Comparison of ENCODE assay signal across 10 mouse cellular contexts in genomic region chr17:87826909-87827308, GRCm38 (mm10). TPM values are rescaled to one million over a fixed set of nuclear protein-coding genes. Genes with fewer than 3 reads are reported as not detected.
DNase-seq lines count a peak whose midpoint lies in the region; ATAC-seq and TF ChIP-seq lines count a peak whose summit lies in the region.
"Had no signal": no experiment of that assay in that cellular context is flagged by ENCODE, and none has a peak within 500 bp of the region (broad histone marks: within the 10 kb centered on the region; RNA-seq: fewer than 3 reads in every experiment).

No protein-coding gene starts in this region.

- H3K4me3 ChIP-seq in kidney, postnatal 0 days (replicated peaks; ENCODE audit: low read depth, low read length), result no peak overlapping the region
- no peak overlapping the region for H3K4me3 ChIP-seq in hindbrain, embryonic 14.5 days (replicated peaks; ENCODE audit: low read length)
- no peak overlapping the region for H3K4me3 ChIP-seq in intestine, postnatal 0 days (ENCODE audit: low read depth, low read length)
- H3K4me3 ChIP-seq: limb, embryonic 13.5 days had no signal

- H3K27me3 ChIP-seq in kidney, postnatal 0 days (ENCODE audit: insufficient read depth, low read length), result no peaks in the 10 kb centered on the region
- H3K27me3 ChIP-seq in hindbrain, embryonic 14.5 days (ENCODE audit: control insufficient read depth, insufficient read depth, low read length), result peaks cover 2% of the 10 kb centered on the region; the same call in 1 of the 2 replicates
- H3K27me3 ChIP-seq in intestine, postnatal 0 days (replicated peaks; ENCODE audit: control insufficient read depth, insufficient read depth, low read length), result 0 out of 2 replicates have a peak, but pooled peaks cover 3% of the 10 kb centered on the region

- no peaks in the 10 kb centered on the region for H3K9me3 ChIP-seq in kidney, postnatal 0 days (replicated peaks; ENCODE audit: low read length)
- no peaks in the 10 kb centered on the region for H3K9me3 ChIP-seq in hindbrain, embryonic 14.5 days (ENCODE audit: control insufficient read depth, low read length)
- H3K9me3 ChIP-seq in intestine, postnatal 0 days (ENCODE audit: control insufficient read depth), result no peaks in the 10 kb centered on the region
- H3K9me3 ChIP-seq: limb, embryonic 13.5 days had no signal

- no peak overlapping the region for H3K27ac ChIP-seq in kidney, postnatal 0 days
- no peak overlapping the region for H3K27ac ChIP-seq in hindbrain, embryonic 14.5 days
- H3K27ac ChIP-seq in intestine, postnatal 0 days (ENCODE audit: low read depth, low read length), result no peak overlapping the region
- H3K27ac ChIP-seq: limb, embryonic 13.5 days; macrophage had no signal

- TF ChIP-seq CTCF in kidney, postnatal 0 days (IDR thresholded peaks at IDR 0.05; ENCODE audit: low read depth), result no peak
- TF ChIP-seq CTCF in intestine, postnatal 0 days (IDR thresholded peaks at IDR 0.05; ENCODE audit: low read depth), result no peak

- 0 out of 2 replicates have a peak, but pooled peaks cover 4% of the 10 kb centered on the region for H3K4me1 ChIP-seq in kidney, postnatal 0 days (replicated peaks; ENCODE audit: insufficient read depth, low read length)
- peaks cover 8% of the 10 kb centered on the region; the same call in 1 of the 2 replicates for H3K4me1 ChIP-seq in hindbrain, embryonic 14.5 days (replicated peaks; ENCODE audit: control insufficient read depth, insufficient read depth, low read length)
- H3K4me1 ChIP-seq in intestine, postnatal 0 days (replicated peaks; ENCODE audit: control insufficient read depth, insufficient read depth, low read length), result no peaks in the 10 kb centered on the region

- peak; percentile 88 for ATAC-seq in kidney, postnatal 0 days (replicated peaks; ENCODE audit: low FRiP score, low read depth)
- no peak for ATAC-seq in hindbrain, embryonic 14.5 days (ENCODE audit: low FRiP score)
- ATAC-seq in intestine, postnatal 0 days, result no peak

- H3K36me3 ChIP-seq in kidney, postnatal 0 days (ENCODE audit: insufficient read depth, low read length), result no peaks in the 10 kb centered on the region
- no peaks in the 10 kb centered on the region for H3K36me3 ChIP-seq in hindbrain, embryonic 14.5 days (replicated peaks; ENCODE audit: control insufficient read depth, insufficient read depth)
- no peaks in the 10 kb centered on the region for H3K36me3 ChIP-seq in intestine, postnatal 0 days (ENCODE audit: control insufficient read depth, insufficient read depth)
- H3K36me3 ChIP-seq: limb, embryonic 13.5 days had no signal

- no peak overlapping the region for H3K9ac ChIP-seq in kidney, postnatal 0 days (ENCODE audit: low read depth, low read length)
- no peak overlapping the region for H3K9ac ChIP-seq in hindbrain, embryonic 14.5 days
- no peak overlapping the region for H3K9ac ChIP-seq in intestine, postnatal 0 days (ENCODE audit: low read depth, low read length)
- H3K9ac ChIP-seq: limb, embryonic 13.5 days had no signal

- WGBS in kidney, postnatal 0 days, result 13% methylated on average over 12 of the region's 12 CpGs
- WGBS in hindbrain, embryonic 14.5 days, result 22% methylated on average over 12 of the region's 12 CpGs
- WGBS in intestine, postnatal 0 days, result 12% methylated on average over 12 of the region's 12 CpGs

- peak overlapping the region; percentile 35 for H3K4me2 ChIP-seq in kidney, postnatal 0 days (ENCODE audit: low read length)
- peak overlapping the region; percentile 23 for H3K4me2 ChIP-seq in hindbrain, embryonic 14.5 days (replicated peaks)
- H3K4me2 ChIP-seq in intestine, postnatal 0 days (replicated peaks; ENCODE audit: low read depth), result no peak overlapping the region

- DNase-seq in kidney, postnatal 0 days (ENCODE audit: low spot score), result peak; percentile 47
- DNase-seq in kidney, postnatal 10 days, result no peak
- peak; percentile 16 for DNase-seq in embryo, embryonic 11 days
- no peak for DNase-seq in hindbrain, embryonic 14.5 days (ENCODE audit: low spot score)
- peak; percentile 24 for DNase-seq in retina, embryonic 14.5 days (ENCODE audit: low spot score)
- DNase-seq in adrenal gland, adult 18-20 months (ENCODE audit: low spot score in 2 of 2), result no peak
- DNase-seq: heart, postnatal 36 days had no signal

RNA-seq across cellular contexts. Expression of gene Kcnk12, which starts 29.1 kb away (rescaled TPM):
- polyA plus RNA-seq in kidney, postnatal 0 days (2015; fragmentation: Nextera tagmentation; extraction: Ambion mirVana), result 0.14 TPM in 1 of 2 replicates, not detected in the other
- 1.1 and 1.3 TPM in 2 replicates for polyA plus RNA-seq in hindbrain, embryonic 14.5 days (2014; fragmentation: Nextera tagmentation; extraction: Ambion mirVana)
- not detected in 2 replicates for polyA plus RNA-seq in intestine, postnatal 0 days (2015; fragmentation: Nextera tagmentation; extraction: Ambion mirVana)
- total RNA-seq in adrenal gland, adult 18-20 months (2021), result under 1 TPM in 1 of 2 experiments, not detected in 1; 0.27 TPM
- total RNA-seq: heart, postnatal 36 days had no signal
- polyA plus RNA-seq: limb, embryonic 13.5 days; macrophage had no signal

Comparison
In these comparisons a context has a peak if more than half of its experiments do, and no peak if none do; other contexts are left out.
1. DNase-seq: peak in kidney, postnatal 0 days (single experiment), embryo, embryonic 11 days (single experiment) and retina, embryonic 14.5 days (single experiment); none in kidney, postnatal 10 days (single experiment), hindbrain, embryonic 14.5 days (single experiment) and adrenal gland, adult 18-20 months (0 of 2).